Mouse (Mus musculus) heart, adult 2 months (tissue): ENCODE measurements around the gene Exoc7.

Experiments
- CTCF ChIP-seq: fragments of 200-600 bp; IDR thresholded peaks from 2 replicates; pipeline ENCODE4 v1.8.1; 2022; ENCODE audit warnings: antibody characterized with exemption, mild to moderate bottlenecking, moderate library complexity
- EP300 ChIP-seq: fragments of 200-500 bp; IDR thresholded peaks from 2 replicates; pipeline ENCODE4 v1.6.1; 2011; ENCODE audit warnings: low read depth, low read length, control low read depth; ENCODE audit not compliant: insufficient read depth
- POLR2A ChIP-seq: fragments of 200-500 bp; IDR thresholded peaks from 2 replicates; pipeline ENCODE4 v1.6.1; 2011; ENCODE audit warnings: mild to moderate bottlenecking, low read depth, low read length, control low read depth; ENCODE audit not compliant: insufficient read depth

DNA sequence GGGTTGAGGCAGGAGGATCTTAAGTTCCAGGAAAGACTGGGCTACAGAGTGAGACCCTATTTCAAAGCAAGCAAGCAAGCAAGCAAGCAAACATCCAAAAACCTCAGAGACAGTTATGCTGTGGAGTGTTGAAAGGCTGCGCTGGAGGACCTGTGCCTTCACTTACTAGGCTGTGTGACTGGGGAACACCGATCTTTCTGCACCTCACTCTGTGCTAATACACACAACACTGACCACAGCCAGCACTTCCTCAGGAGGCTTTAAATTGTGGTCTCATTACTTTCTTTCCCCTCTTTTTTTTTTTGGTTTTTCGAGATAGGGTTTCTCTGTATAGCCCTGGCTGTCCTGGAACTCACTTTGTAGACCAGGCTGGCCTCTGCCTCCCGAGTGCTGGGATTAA is 41.2 kb downstream of the Exoc7 start:
- no peak for TF ChIP-seq CTCF
- no peak for TF ChIP-seq POLR2A
- TF ChIP-seq EP300, result no peak
